Mouse (Mus musculus) heart, postnatal 10 days (tissue): ENCODE results near the gene Bcl9. TPM values are rescaled to one million over a fixed set of nuclear protein-coding genes. Genes with fewer than 3 reads are reported as not detected.

Experiments
- DNase-seq, 2 experiments: peaks; one replicate each; pipeline ENCODE4 v3.0.0; 2021
- intact Hi-C: fragments of 180-260 bp; cut with DNase I; formaldehyde crosslinking; loops from one replicate; pipeline ENCODE4 v1.15.1; 2025
- total RNA-seq, 2 experiments: library from RNA; stranded (reverse); gene quantifications; 2 replicates each; pipeline ENCODE4 v1.2.3; 2021

Bcl9 gene
- 10 to 100 TPM; 26.0 to 26.8 TPM for total RNA-seq

- intact Hi-C loops = loop anchor here (1.0 to 5.0 kb wide), 2 partner anchors 70 to 95 kb away; no protein-coding TSS in a partner anchor
- DNase-seq = peak; percentile 90 to 91
These were observed at the start of gene Bcl9 for GRCm38 (mm10) chr3:97297553-97298432. TSS of gene Bcl9 (minus strand) at chr3:97297917.

- DNase-seq = no peak
- intact Hi-C loops = loop anchor here (1.0 to 5.0 kb wide), 3 partner anchors 137 to 262 kb away; no protein-coding TSS in a partner anchor
These were observed 41.5 kb upstream of the Bcl9 start for GRCm38 (mm10) chr3:97339193-97339576.

- peak; percentile 91 to 95 for DNase-seq
- intact Hi-C loops = loop anchor here (1.0 to 5.0 kb wide), 4 partner anchors 136 to 402 kb away; no protein-coding TSS in a partner anchor
These were observed 40.9 kb upstream of the Bcl9 start for GRCm38 (mm10) chr3:97338522-97339192.

GRCm38 (mm10) chr3:97337306-97337705, 39.6 kb upstream of the Bcl9 start:
- DNase-seq = peak; percentile 79 to 82
- intact Hi-C loops = loop anchor here (5.0 kb wide), 1 partner anchor 260 kb away; no protein-coding TSS in a partner anchor

- intact Hi-C loops = loop anchor here (5.0 kb wide), 1 partner anchor 259 kb away; no protein-coding TSS in a partner anchor
- no peak for DNase-seq
These were observed 38.6 kb upstream of the Bcl9 start for GRCm38 (mm10) chr3:97336331-97336730.

GRCm38 (mm10) chr3:97334618-97335017, 36.9 kb upstream of the Bcl9 start:
- intact Hi-C loops = loop anchor here (5.0 kb wide), 1 partner anchor 257 kb away; no protein-coding TSS in a partner anchor
- DNase-seq = no peak

GRCm38 (mm10) chr3:97332172-97332571, 34.5 kb upstream of the Bcl9 start:
- intact Hi-C loops = no loop called here
- DNase-seq = peak in 1 of 2 experiments; percentile 34

- intact Hi-C loops = no loop called here
- no peak for DNase-seq
These were observed 30.1 kb upstream of the Bcl9 start for GRCm38 (mm10) chr3:97327809-97328208.

GRCm38 (mm10) chr3:97327356-97327755, 29.6 kb upstream of the Bcl9 start:
- intact Hi-C loops = no loop called here
- no peak for DNase-seq

GRCm38 (mm10) chr3:97325621-97326345, 28.1 kb upstream of the Bcl9 start:
- DNase-seq = no peak
- intact Hi-C loops = no loop called here

- no peak for DNase-seq
- intact Hi-C loops = no loop called here
These were observed 26.3 kb upstream of the Bcl9 start for GRCm38 (mm10) chr3:97324046-97324445.

GRCm38 (mm10) chr3:97317302-97317701, 19.6 kb upstream of the Bcl9 start:
- intact Hi-C loops = no loop called here
- DNase-seq = no peak

GRCm38 (mm10) chr3:97313431-97313830, 15.7 kb upstream of the Bcl9 start:
- no peak for DNase-seq
- intact Hi-C loops = no loop called here

GRCm38 (mm10) chr3:97311998-97312397, 14.3 kb upstream of the Bcl9 start:
- intact Hi-C loops = no loop called here
- peak; percentile 69 to 78 for DNase-seq

- DNase-seq = no peak
- intact Hi-C loops = no loop called here
These were observed 12.2 kb upstream of the Bcl9 start for GRCm38 (mm10) chr3:97309748-97310536.

GRCm38 (mm10) chr3:97308440-97308839, 10.7 kb upstream of the Bcl9 start:
- no peak for DNase-seq
- intact Hi-C loops = no loop called here

GRCm38 (mm10) chr3:97305907-97306306, 8.2 kb upstream of the Bcl9 start:
- DNase-seq = no peak
- intact Hi-C loops = no loop called here

GRCm38 (mm10) chr3:97301586-97301985, 3.9 kb upstream of the Bcl9 start:
- no peak for DNase-seq

GRCm38 (mm10) chr3:97300370-97300769, 2.7 kb upstream of the Bcl9 start:
- intact Hi-C loops = no loop called here
- no peak for DNase-seq

More at GRCm38 (mm10) chr3:97301586-97301985, 3.9 kb upstream of the Bcl9 start:
- intact Hi-C loops = no loop called here

GRCm38 (mm10) chr3:97299885-97300284, 2.2 kb upstream of the Bcl9 start:
- intact Hi-C loops = loop anchor here (5.0 kb wide), 1 partner anchor 98 kb away; no protein-coding TSS in a partner anchor
- no peak for DNase-seq
